Mouse (Mus musculus) midbrain, embryonic 12.5 days (tissue): ENCODE data around the gene Arhgef25. TPM values are rescaled to one million over a fixed set of nuclear protein-coding genes. Genes with fewer than 3 reads are reported as not detected.

Experiments used
- polyA plus RNA-seq: library from polyadenylated mRNA; unstranded; fragments of >200 nt; fragmentation: Nextera tagmentation; extraction: Ambion mirVana; gene quantifications from 2 replicates; pipeline ENCODE4 v1.2.1, GENCODE M21; 2016

Gene Arhgef25
- polyA plus RNA-seq, 1 experiment from 2014 or later, result 46.1 TPM

Other genes with a start within 250 kb of the Arhgef25 start
- 40.1 and 45.4 TPM in 2 replicates for gene Ctdsp2, start 211.4 kb downstream of the Arhgef25 start, polyA plus RNA-seq
- gene Avil, start 189.4 kb downstream of the Arhgef25 start, polyA plus RNA-seq, result 3.1 and 3.4 TPM in 2 replicates
- 74.5 and 79.2 TPM in 2 replicates for gene Tsfm, start 159.2 kb downstream of the Arhgef25 start, polyA plus RNA-seq
- 33.1 and 33.6 TPM in 2 replicates for gene Mettl1, start 148.7 kb downstream of the Arhgef25 start, polyA plus RNA-seq
- 0.20 and 0.24 TPM in 2 replicates for gene Eef1akmt3, start 148.6 kb downstream of the Arhgef25 start, polyA plus RNA-seq
- gene Cyp27b1, start 141.8 kb downstream of the Arhgef25 start, polyA plus RNA-seq, result 0.09 and 0.16 TPM in 2 replicates
- 4.6 and 5.3 TPM in 2 replicates for gene March9, start 129.9 kb downstream of the Arhgef25 start, polyA plus RNA-seq
- gene Cdk4, start 126.5 kb downstream of the Arhgef25 start, polyA plus RNA-seq, result 2,032 and 2,136 TPM in 2 replicates
- gene Tspan31, start 119.8 kb downstream of the Arhgef25 start, polyA plus RNA-seq, result 165 and 167 TPM in 2 replicates
- gene Agap2, start 114.8 kb downstream of the Arhgef25 start, polyA plus RNA-seq, result 1.3 TPM in 2 replicates
- 112 and 116 TPM in 2 replicates for gene Os9, start 69.0 kb downstream of the Arhgef25 start, polyA plus RNA-seq
- gene B4galnt1, start 24.9 kb downstream of the Arhgef25 start, polyA plus RNA-seq, result 15.2 and 17.7 TPM in 2 replicates
- gene Slc26a10, start 9.4 kb downstream of the Arhgef25 start, polyA plus RNA-seq, result 0.89 and 1.1 TPM in 2 replicates
- 204 and 205 TPM in 2 replicates for gene Dtx3, start 5.6 kb upstream of the Arhgef25 start, polyA plus RNA-seq
- 17.0 and 18.1 TPM in 2 replicates for gene Pip4k2c, start 21.5 kb upstream of the Arhgef25 start, polyA plus RNA-seq
- 53.9 and 61.6 TPM in 2 replicates for gene Kif5a, start 73.3 kb upstream of the Arhgef25 start, polyA plus RNA-seq
- 245 and 250 TPM in 2 replicates for gene Dctn2, start 76.3 kb upstream of the Arhgef25 start, polyA plus RNA-seq
- gene Mbd6, start 98.9 kb upstream of the Arhgef25 start, polyA plus RNA-seq, result 20.3 and 21.7 TPM in 2 replicates
- 156 and 166 TPM in 2 replicates for gene Mars, start 121.7 kb upstream of the Arhgef25 start, polyA plus RNA-seq
- 0.86 and 1.1 TPM in 2 replicates for gene Arhgap9, start 131.9 kb upstream of the Arhgef25 start, polyA plus RNA-seq
- 3.7 and 4.1 TPM in 2 replicates for gene Gli1, start 151.9 kb upstream of the Arhgef25 start, polyA plus RNA-seq
- not detected in 2 replicates for gene Inhbe, start 164.3 kb upstream of the Arhgef25 start, polyA plus RNA-seq
- gene Inhbc, start 180.3 kb upstream of the Arhgef25 start, polyA plus RNA-seq, result not detected in 2 replicates
- gene R3hdm2, start 190.2 kb upstream of the Arhgef25 start, polyA plus RNA-seq, result 40.7 and 42.1 TPM in 2 replicates